Mouse (Mus musculus) hindbrain, embryonic 16.5 days (tissue): Measurements from ENCODE around the gene Ywhab. TPM values are rescaled to one million over a fixed set of nuclear protein-coding genes. Genes with fewer than 3 reads are reported as not detected.
A peak's percentile ranks its signal among the peaks of the same experiment; 100 is the strongest.

Experiments used
- ATAC-seq: fragments of 200-750 bp; cut with Nextera tagmentation; 2 replicates; pipeline ENCODE4 v1.8.0; 2017; ENCODE audit warnings: moderate TSS enrichment, moderate library complexity
- H3K27ac ChIP-seq: fragments of 300-500 bp; sonication (generic); 2 replicates; pipeline ENCODE4 v1.5.1; 2014; ENCODE audit warnings: low read depth, mild to moderate bottlenecking, control low read depth, low read length, moderate library complexity
- H3K27me3 ChIP-seq: fragments of 300-500 bp; sonication (generic); replicated peaks from 2 replicates; pipeline ENCODE4 v1.6.1; 2014; ENCODE audit warnings: low read length; ENCODE audit not compliant: control insufficient read depth, insufficient read depth
- H3K36me3 ChIP-seq: fragments of 300-500 bp; sonication (generic); 2 replicates; pipeline ENCODE4 v1.6.1; 2014; ENCODE audit warnings: mild to moderate bottlenecking, low read length, moderate library complexity, mixed read lengths; ENCODE audit not compliant: control insufficient read depth, insufficient read depth
- H3K4me1 ChIP-seq: fragments of 300-500 bp; sonication (generic); 2 replicates; pipeline ENCODE4 v1.6.1; 2014; ENCODE audit warnings: low read depth, low read length; ENCODE audit not compliant: control insufficient read depth, insufficient read depth
- H3K4me2 ChIP-seq: fragments of 300-500 bp; sonication (generic); 2 replicates; pipeline ENCODE4 v1.6.1; 2014; ENCODE audit warnings: mild to moderate bottlenecking, low read length, control low read depth, moderate library complexity
- H3K4me3 ChIP-seq: fragments of 300-500 bp; sonication (generic); 2 replicates; pipeline ENCODE4 v1.5.1; 2014; ENCODE audit warnings: mild to moderate bottlenecking, low read length, control low read depth, moderate library complexity
- H3K9ac ChIP-seq: fragments of 300-500 bp; sonication (generic); 2 replicates; pipeline ENCODE4 v1.6.1; 2014; ENCODE audit warnings: low read depth, mild to moderate bottlenecking, control low read depth, low read length, moderate library complexity
- H3K9me3 ChIP-seq: fragments of 300-500 bp; sonication (generic); 2 replicates; pipeline ENCODE4 v1.6.1; 2014; ENCODE audit warnings: mild to moderate bottlenecking, low read length, moderate library complexity; ENCODE audit not compliant: control insufficient read depth
- WGBS: fragments of 180-500 bp; shearing (Covaris S2); extraction: QIAGEN DNeasy Blood & Tissue Kit; methylation state at CpG from one replicate; pipeline ENCODE4 v1.1.7; 2014; 5-methylcytosine and 5-hydroxymethylcytosine counted together
- polyA plus RNA-seq: library from polyadenylated mRNA; unstranded; fragments of >200 nt; fragmentation: Nextera tagmentation; extraction: Ambion mirVana; gene quantifications from 2 replicates; pipeline ENCODE4 v1.2.1, GENCODE M21; 2015

Gene Ywhab
- polyA plus RNA-seq, 1 experiment from 2014 or later = 529 TPM

GRCm38 (mm10) chr2:164004503-164004902, 9.7 kb downstream of the Ywhab start:
- Histone ChIP-seq H3K27me3 (no peaks in the 10 kb centered on the region), H3K9ac (no peak overlapping the region), H3K9me3 (no peaks in the 10 kb centered on the region), H3K27ac (no peak overlapping the region), H3K4me1 (peaks cover 4% of the 10 kb centered on the region; the same call in 1 of the 2 replicates), H3K4me3 (no peak overlapping the region), H3K4me2 (no peak overlapping the region), H3K36me3 (0 out of 2 replicates have a peak, but pooled peaks cover 2% of the 10 kb centered on the region)
- no peak for ATAC-seq
- 82% methylated on average over 5 of the region's 5 CpGs for WGBS

DNA sequence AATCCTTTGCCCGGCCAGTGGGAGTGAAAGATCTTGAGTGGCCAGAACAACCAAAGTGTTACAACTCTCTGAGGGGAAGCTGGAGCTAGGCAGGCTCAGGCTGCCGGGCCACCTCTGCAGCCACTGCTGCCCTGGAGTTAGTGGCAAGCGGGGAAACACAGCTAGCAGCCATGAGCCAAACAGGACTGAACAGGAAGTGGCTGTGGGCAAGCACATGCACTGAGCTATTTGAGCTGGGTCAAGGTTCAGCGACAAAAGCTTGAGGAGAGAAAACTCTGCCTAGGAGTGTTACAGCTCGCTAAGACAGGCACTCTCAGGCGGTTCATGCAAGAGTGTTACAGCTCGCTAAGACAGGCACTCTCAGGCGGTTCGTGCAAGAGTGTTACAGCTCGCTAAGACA, 12.2 kb downstream of the Ywhab start:
- H3K36me3 ChIP-seq = peaks cover 5% of the 10 kb centered on the region; the same call in 1 of the 2 replicates
- no peak for ATAC-seq
- H3K27me3 ChIP-seq = no peaks in the 10 kb centered on the region
- H3K4me1 ChIP-seq = peaks cover 4% of the 10 kb centered on the region; the same call in 1 of the 2 replicates
- H3K4me3 ChIP-seq = no peak overlapping the region
- no peak overlapping the region for H3K9ac ChIP-seq
- H3K27ac ChIP-seq = no peak overlapping the region
- no peak overlapping the region for H3K4me2 ChIP-seq
- no peaks in the 10 kb centered on the region for H3K9me3 ChIP-seq
- WGBS = 79% methylated on average over 10 of the region's 10 CpGs

- Histone ChIP-seq H3K4me2 (no peak overlapping the region), H3K4me3 (no peak overlapping the region), H3K36me3 (peaks cover 7% of the 10 kb centered on the region), H3K9me3 (no peaks in the 10 kb centered on the region), H3K27ac (no peak overlapping the region), H3K4me1 (peaks cover 4% of the 10 kb centered on the region; the same call in 1 of the 2 replicates), H3K27me3 (no peaks in the 10 kb centered on the region), H3K9ac (no peak overlapping the region)
- ATAC-seq = no peak
- WGBS = 86% methylated on average over 8 of the region's 8 CpGs
These were observed 12.8 kb downstream of the Ywhab start for GRCm38 (mm10) chr2:164007547-164007946.

DNA sequence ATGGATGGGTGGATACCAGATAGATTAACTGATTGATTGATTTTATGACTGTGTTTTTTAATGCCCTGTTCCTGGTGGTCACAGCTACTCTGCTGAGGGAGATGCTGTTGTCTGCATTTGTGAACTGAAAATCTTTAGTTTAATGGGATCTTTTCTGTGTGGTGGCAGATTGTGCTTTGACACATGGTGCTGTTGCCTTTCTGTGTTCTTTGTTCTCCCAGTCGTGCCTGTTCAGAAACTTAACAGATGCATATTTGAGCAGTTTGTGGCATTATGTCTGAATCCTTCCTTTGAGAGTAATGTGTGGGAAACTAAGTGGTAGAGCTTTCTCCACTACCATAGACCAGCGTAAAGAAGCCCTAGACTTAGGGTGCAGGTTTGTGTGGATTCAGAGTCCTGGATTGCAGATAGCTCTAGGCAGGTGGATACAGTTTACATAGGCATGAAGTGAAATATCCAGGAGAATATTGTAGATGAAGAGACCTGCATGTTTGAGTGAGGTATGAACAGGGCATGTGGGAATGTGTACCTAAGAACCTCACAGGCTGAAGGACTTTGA, 13.3 kb downstream of the Ywhab start:
- H3K9me3 ChIP-seq = no peaks in the 10 kb centered on the region
- ATAC-seq = no peak
- peaks cover 4% of the 10 kb centered on the region; the same call in 1 of the 2 replicates for H3K4me1 ChIP-seq
- no peak overlapping the region for H3K9ac ChIP-seq
- H3K36me3 ChIP-seq = peaks cover 11% of the 10 kb centered on the region
- no peak overlapping the region for H3K4me3 ChIP-seq
- WGBS = 66% methylated on average over 2 of the region's 2 CpGs
- no peak overlapping the region for H3K27ac ChIP-seq
- H3K27me3 ChIP-seq = no peaks in the 10 kb centered on the region
- no peak overlapping the region for H3K4me2 ChIP-seq

DNA sequence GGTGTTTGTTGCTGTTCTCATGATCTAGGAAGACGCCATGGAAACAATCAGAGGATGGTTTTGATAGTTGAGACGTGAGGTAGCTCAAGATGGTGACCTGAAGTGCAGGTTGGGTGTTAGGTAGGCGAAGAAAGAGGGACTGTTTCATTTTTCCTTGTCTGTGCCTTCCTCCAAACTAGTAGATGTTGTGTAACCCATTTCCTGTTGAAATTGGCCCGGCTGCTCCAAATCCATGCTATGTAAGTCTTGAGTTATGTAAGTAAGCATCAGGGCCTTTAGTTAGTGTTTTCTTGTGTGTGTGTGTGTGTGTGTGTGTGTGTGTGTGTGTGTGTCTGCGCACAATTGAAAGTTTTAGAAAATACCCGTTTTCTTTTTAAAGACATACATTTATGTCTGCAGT, 14.5 kb downstream of the Ywhab start:
- H3K4me2 ChIP-seq = no peak overlapping the region
- no peak overlapping the region for H3K27ac ChIP-seq
- no peaks in the 10 kb centered on the region for H3K27me3 ChIP-seq
- peaks cover 4% of the 10 kb centered on the region; the same call in 1 of the 2 replicates for H3K4me1 ChIP-seq
- H3K9ac ChIP-seq = no peak overlapping the region
- WGBS = 91% methylated on average over 6 of the region's 6 CpGs
- peaks cover 14% of the 10 kb centered on the region for H3K36me3 ChIP-seq
- H3K9me3 ChIP-seq = no peaks in the 10 kb centered on the region
- no peak for ATAC-seq
- no peak overlapping the region for H3K4me3 ChIP-seq

DNA sequence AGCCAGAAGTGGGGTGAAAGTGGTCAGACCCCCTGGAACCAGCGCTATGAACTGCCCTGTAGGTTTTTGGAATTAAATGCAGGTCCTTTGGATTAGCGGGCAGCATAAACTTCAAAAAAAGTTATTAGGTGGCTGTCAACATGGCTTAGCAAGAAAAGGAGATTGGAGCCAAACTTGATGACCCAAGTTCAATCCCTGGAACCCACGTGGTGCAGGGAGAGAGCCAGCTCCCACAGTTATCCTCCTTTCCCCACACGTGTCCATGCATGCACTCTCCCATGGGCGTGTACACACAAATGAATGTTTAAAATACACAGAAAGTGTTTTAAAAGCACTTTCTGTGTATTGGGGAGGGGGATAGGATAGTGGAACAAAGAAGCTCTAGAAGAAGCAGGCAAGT, 15.7 kb downstream of the Ywhab start:
- Histone ChIP-seq H3K9me3 (no peaks in the 10 kb centered on the region), H3K36me3 (peaks cover 18% of the 10 kb centered on the region), H3K9ac (no peak overlapping the region), H3K27me3 (no peaks in the 10 kb centered on the region), H3K4me1 (peaks cover 2% of the 10 kb centered on the region; the same call in 1 of the 2 replicates), H3K4me3 (no peak overlapping the region), H3K4me2 (no peak overlapping the region), H3K27ac (no peak overlapping the region)
- 88% methylated on average over 5 of the region's 5 CpGs for WGBS
- no peak for ATAC-seq

GRCm38 (mm10) chr2:164010944-164011343, 16.2 kb downstream of the Ywhab start:
- Histone ChIP-seq H3K9me3 (no peaks in the 10 kb centered on the region), H3K36me3 (peaks cover 22% of the 10 kb centered on the region), H3K27ac (no peak overlapping the region), H3K4me2 (no peak overlapping the region), H3K4me1 (no peaks in the 10 kb centered on the region; the same call in 1 of the 2 replicates), H3K27me3 (no peaks in the 10 kb centered on the region), H3K9ac (no peak overlapping the region), H3K4me3 (no peak overlapping the region)
- 90% methylated on average over 3 of the region's 3 CpGs for WGBS
- ATAC-seq = no peak

DNA sequence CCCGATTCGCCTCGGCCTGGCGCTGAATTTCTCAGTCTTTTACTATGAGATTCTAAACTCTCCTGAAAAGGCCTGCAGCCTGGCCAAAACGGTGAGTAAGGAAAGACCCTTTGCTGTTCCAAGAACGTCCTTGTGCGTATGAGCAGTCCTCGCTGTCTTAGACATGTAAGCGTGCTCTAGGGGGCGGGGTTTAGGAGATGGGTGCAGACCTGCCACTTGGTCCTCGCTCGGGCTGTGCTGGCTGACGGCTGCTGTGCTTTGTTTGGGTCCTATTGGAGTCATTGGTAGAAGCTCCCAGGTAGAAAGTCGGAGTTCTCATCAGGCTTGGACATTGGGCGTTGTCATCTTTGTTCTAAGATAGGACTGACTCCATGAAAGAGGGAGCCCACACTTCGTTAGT, 20.5 kb downstream of the Ywhab start:
- Histone ChIP-seq H3K9ac (no peak overlapping the region), H3K27ac (no peak overlapping the region), H3K4me2 (no peak overlapping the region), H3K9me3 (no peaks in the 10 kb centered on the region), H3K4me3 (no peak overlapping the region), H3K36me3 (peaks cover 51% of the 10 kb centered on the region), H3K27me3 (no peaks in the 10 kb centered on the region), H3K4me1 (no peaks in the 10 kb centered on the region)
- 94% methylated on average over 16 of the region's 16 CpGs for WGBS
- no peak for ATAC-seq

- ATAC-seq = 0 out of 2 replicates have a peak, but pooled peaks have one; percentile 9
- H3K4me2 ChIP-seq = no peak overlapping the region
- H3K4me3 ChIP-seq = no peak overlapping the region
- H3K27me3 ChIP-seq = no peaks in the 10 kb centered on the region
- H3K4me1 ChIP-seq = no peaks in the 10 kb centered on the region
- WGBS = 95% methylated on average over 3 of the region's 3 CpGs
- no peak overlapping the region for H3K27ac ChIP-seq
- no peak overlapping the region for H3K9ac ChIP-seq
- peaks cover 37% of the 10 kb centered on the region for H3K36me3 ChIP-seq
- H3K9me3 ChIP-seq = no peaks in the 10 kb centered on the region
These were observed 24.1 kb downstream of the Ywhab start for GRCm38 (mm10) chr2:164018910-164019309.
